Mouse (Mus musculus): ENCODE data around the gene Zbtb14.
A peak's percentile ranks its signal among the peaks of the same experiment; 100 is the strongest.

Zbtb14 gene

DNA sequence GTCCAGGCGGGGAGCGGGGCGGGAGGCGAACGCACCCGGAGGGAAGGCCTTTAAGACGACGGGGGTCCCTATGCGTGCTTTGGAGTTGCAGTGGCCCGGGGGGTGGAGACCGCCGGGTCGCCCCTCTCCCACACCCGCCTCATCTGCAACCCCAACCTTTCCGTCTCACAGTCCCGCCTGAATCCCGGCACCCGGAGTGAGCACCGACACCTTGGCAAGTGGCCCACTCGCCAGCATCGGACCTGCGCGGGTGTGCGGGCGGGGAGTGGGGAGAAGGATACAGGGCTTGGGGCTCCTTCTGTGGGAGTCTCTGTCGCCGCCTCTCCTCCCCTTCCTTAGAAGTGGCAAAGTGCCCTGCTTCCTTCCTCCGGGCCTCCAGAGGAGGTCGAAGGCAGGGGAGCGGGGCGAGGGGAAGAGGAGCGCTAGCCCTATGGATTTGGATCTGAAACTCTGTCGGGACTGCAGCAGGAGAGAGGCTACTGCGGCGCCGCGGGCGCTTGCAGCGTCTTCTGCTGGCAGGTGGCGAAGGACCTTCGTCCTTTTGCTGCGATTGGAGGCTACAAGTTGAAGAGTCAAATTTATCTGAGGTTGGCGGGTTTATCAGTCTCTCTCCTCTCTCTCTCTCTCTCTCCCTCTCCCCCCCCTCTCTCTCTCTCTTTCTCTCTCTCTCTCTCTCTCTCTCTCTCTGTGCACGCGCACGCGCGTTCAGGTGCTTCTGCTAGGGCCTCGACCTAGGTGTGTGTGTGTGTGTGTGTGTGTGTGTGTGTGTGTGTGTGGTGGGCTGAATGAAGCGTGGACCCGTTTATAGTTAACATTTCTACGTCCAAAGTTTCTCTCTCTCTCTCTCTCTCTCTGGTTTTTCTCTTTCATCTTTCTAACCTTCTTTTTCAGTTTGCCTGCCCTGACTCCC lies 57.0 kb downstream of the Zbtb14 start:
- peak; percentile 11 for DNase-seq (ENCODE audit: extremely low read depth, insufficient read length, low spot score)
